Mouse (Mus musculus): ENCODE data around the gene Vdac1. TPM values are rescaled to one million over a fixed set of nuclear protein-coding genes. Genes with fewer than 3 reads are reported as not detected.

The Vdac1 gene
- polyA plus RNA-seq, 3 experiments from 2014 or later = 67.6 to 143 (median 84.9) TPM

- ATAC-seq = no peak
Observed at GRCm38 (mm10) chr11:52421053-52421778, 60.6 kb downstream of the Vdac1 start.

- no peak for ATAC-seq
Observed at GRCm38 (mm10) chr11:52429440-52429839, 68.8 kb downstream of the Vdac1 start.

- no peak for ATAC-seq
Observed at GRCm38 (mm10) chr11:52431594-52431993, 70.9 kb downstream of the Vdac1 start.

GRCm38 (mm10) chr11:52432148-52432547 is 71.5 kb downstream of the Vdac1 start:
- no peak for ATAC-seq

GRCm38 (mm10) chr11:52433076-52433796 is 72.6 kb downstream of the Vdac1 start:
- no peak for ATAC-seq

- no peak for ATAC-seq
Observed at GRCm38 (mm10) chr11:52433797-52434195, 73.1 kb downstream of the Vdac1 start.

- ATAC-seq = no peak
Observed at GRCm38 (mm10) chr11:52435466-52435865, 74.8 kb downstream of the Vdac1 start.

- ATAC-seq = no peak
Observed at GRCm38 (mm10) chr11:52437123-52437522, 76.5 kb downstream of the Vdac1 start.

Other genes starting within 250 kb of the Vdac1 start
- not detected for gene Olfr1373, start 215.3 kb upstream of the Vdac1 start, polyA plus RNA-seq (2017; shearing (Covaris generic))
- not detected for gene Olfr1371, start 146.9 kb upstream of the Vdac1 start, polyA plus RNA-seq (2017; shearing (Covaris generic))
- 100 to 1,000 TPM; 274 to 332 (median 300) TPM for gene Skp1a, start 128.9 kb upstream of the Vdac1 start, polyA plus RNA-seq (2017; shearing (Covaris generic))
- gene Tcf7, start 77.8 kb upstream of the Vdac1 start, polyA plus RNA-seq (2017; shearing (Covaris generic)) = 100 to 1,000 TPM; 144 to 447 (median 399) TPM
- gene 9530068E07Rik, start 35.6 kb downstream of the Vdac1 start, polyA plus RNA-seq (2017; shearing (Covaris generic)) = 10 to 100 TPM; 36.1 to 45.4 (median 44.5) TPM